Mouse (Mus musculus) ES-E14 (cell line): ENCODE measurements around the gene Ube2o. TPM values are rescaled to one million over a fixed set of nuclear protein-coding genes. Genes with fewer than 3 reads are reported as not detected.

Experiments
- DNase-seq: peaks from one replicate; pipeline ENCODE4 v3.0.0-alpha.2; 2013; ENCODE audit warnings: low read depth, low spot score
- H3K27ac ChIP-seq: 2 replicates; pipeline ENCODE4 v1.5.1; 2012; ENCODE audit warnings: low read depth, mild to moderate bottlenecking, low read length, moderate library complexity, mixed read lengths; ENCODE audit not compliant: poor library complexity, insufficient read depth, severe bottlenecking
- H3K36me3 ChIP-seq: 2 replicates; pipeline ENCODE4 v1.6.1; 2012; ENCODE audit warnings: mild to moderate bottlenecking, low read length, moderate library complexity, mixed read lengths; ENCODE audit not compliant: control insufficient read depth, poor library complexity, insufficient read depth, severe bottlenecking
- H3K4me1 ChIP-seq, 2 experiments: fragments of 150-350 bp in 1 of 2; sonication (generic) in 1 of 2; 2 replicates each; pipeline ENCODE4 v1.6.1; 2012; ENCODE audit warnings: low read length in 2 of 2, mild to moderate bottlenecking in 1 of 2, mixed read lengths in 1 of 2; ENCODE audit not compliant: control insufficient read depth in 2 of 2, insufficient read depth in 2 of 2, poor library complexity in 1 of 2
- H3K4me3 ChIP-seq, 2 experiments: fragments of 150-350 bp in 1 of 2; sonication (generic) in 1 of 2; 2 replicates each; pipeline ENCODE4 v1.5.1; 2012; ENCODE audit warnings: low read length in 2 of 2, low read depth in 1 of 2, mild to moderate bottlenecking in 1 of 2, mixed read lengths in 1 of 2; ENCODE audit not compliant: insufficient read depth in 1 of 2, poor library complexity in 1 of 2, severe bottlenecking in 1 of 2
- H3K9ac ChIP-seq: 2 replicates; pipeline ENCODE4 v1.6.1; 2012; ENCODE audit warnings: low read depth, mild to moderate bottlenecking, low read length, mixed read lengths; ENCODE audit not compliant: poor library complexity, insufficient read depth, severe bottlenecking
- H3K9me3 ChIP-seq: fragments of 150-350 bp; sonication (generic); 2 replicates; pipeline ENCODE4 v1.6.1; 2012; ENCODE audit warnings: low read depth, mild to moderate bottlenecking, low read length; ENCODE audit not compliant: control insufficient read depth, insufficient read depth
- CHD2 ChIP-seq: IDR thresholded peaks from 2 replicates; pipeline ENCODE4 v1.6.1; 2014; ENCODE audit warnings: mild to moderate bottlenecking, low read depth, low read length, inconsistent platforms
- HCFC1 ChIP-seq: IDR thresholded peaks from 2 replicates; pipeline ENCODE4 v1.6.1; 2012; ENCODE audit warnings: low read length, inconsistent platforms, borderline replicate concordance; ENCODE audit not compliant: insufficient read depth
- MAFK ChIP-seq: IDR thresholded peaks from 2 replicates; pipeline ENCODE4 v1.6.1; 2014; ENCODE audit warnings: mild to moderate bottlenecking, low read depth, low read length, inconsistent platforms; ENCODE audit not compliant: insufficient read depth
- ZC3H11A ChIP-seq: IDR thresholded peaks from 2 replicates; pipeline ENCODE4 v1.6.1; 2012; ENCODE audit warnings: low read depth, mild to moderate bottlenecking, inconsistent platforms, low read length, borderline replicate concordance
- ZNF384 ChIP-seq: IDR thresholded peaks from 2 replicates; pipeline ENCODE4 v1.6.1; 2012; ENCODE audit warnings: low read depth, low read length, inconsistent platforms
- in situ Hi-C, 2 experiments: fragments of 600-800 bp; cut with MboI; formaldehyde crosslinking; loops; one replicate each; pipeline ENCODE4 v1.15.1; 2025; ENCODE audit warnings: low sequenced_read_pairs in 2 of 2, inconsistent platforms in 1 of 2; ENCODE audit not compliant: unreplicated experiment in 2 of 2
- total RNA-seq: library from RNA; depleted of rRNA; stranded (reverse); fragments of 300-350 nt; gene quantifications from 2 replicates; pipeline ENCODE4 v1.2.3, GENCODE M21; 2012

Gene Ube2o
- total RNA-seq, 1 experiment: 45.2 TPM

GRCm38 (mm10) chr11:116574982-116575381 lies 6.3 kb downstream of the Ube2o start:
- in situ Hi-C loops: no loop called here
- no peak for DNase-seq
- peaks cover 5 to 26% of the 10 kb centered on the region in 2 experiments for H3K4me1 ChIP-seq
- no peaks in the 10 kb centered on the region for H3K9me3 ChIP-seq
- TF ChIP-seq ZC3H11A (no peak), HCFC1 (no peak), MAFK (no peak), ZNF384 (no peak), CHD2 (no peak)
- H3K36me3 ChIP-seq: peaks cover 8% of the 10 kb centered on the region; the same call in 1 of the 2 replicates
- H3K27ac ChIP-seq: no peak overlapping the region
- no peak overlapping the region for H3K9ac ChIP-seq
- H3K4me3 ChIP-seq: no peak overlapping the region

- Histone ChIP-seq H3K9me3 (no peaks in the 10 kb centered on the region), H3K27ac (no peak overlapping the region), H3K4me3 (no peak overlapping the region), H3K9ac (no peak overlapping the region), H3K36me3 (peaks cover 8% of the 10 kb centered on the region; the same call in 1 of the 2 replicates), H3K4me1 (peaks cover 4 to 26% of the 10 kb centered on the region in 2 experiments)
- DNase-seq: no peak
- TF ChIP-seq ZNF384 (no peak), MAFK (peak; percentile 85)
- in situ Hi-C loops: no loop called here
Observed at GRCm38 (mm10) chr11:116574486-116574885, 6.8 kb downstream of the Ube2o start.

- no peak for DNase-seq
- H3K9ac ChIP-seq: no peak overlapping the region
- H3K4me3 ChIP-seq: no peak overlapping the region
- peaks cover 8% of the 10 kb centered on the region; the same call in 1 of the 2 replicates for H3K36me3 ChIP-seq
- H3K27ac ChIP-seq: peak overlapping the region; percentile 27; the same call in 1 of the 2 replicates
- H3K9me3 ChIP-seq: no peaks in the 10 kb centered on the region
- in situ Hi-C loops: no loop called here
- H3K4me1 ChIP-seq: peaks cover 4 to 26% of the 10 kb centered on the region in 2 experiments
- TF ChIP-seq MAFK (peak; percentile 70; the same call in 1 of the 2 replicates), ZNF384 (0 out of 2 replicates have a peak, but pooled peaks have one; percentile 15), HCFC1 (no peak)
Observed at GRCm38 (mm10) chr11:116572756-116573543, 8.3 kb downstream of the Ube2o start.

- Histone ChIP-seq H3K36me3 (peaks cover 9% of the 10 kb centered on the region; the same call in 1 of the 2 replicates), H3K4me3 (no peak overlapping the region), H3K4me1 (peaks cover 4 to 26% of the 10 kb centered on the region in 2 experiments), H3K9ac (no peak overlapping the region), H3K27ac (no peak overlapping the region), H3K9me3 (no peaks in the 10 kb centered on the region)
- DNase-seq: no peak
- in situ Hi-C loops: no loop called here
- no peak for TF ChIP-seq HCFC1
- TF ChIP-seq ZC3H11A: no peak
Observed at GRCm38 (mm10) chr11:116571767-116572679, 9.2 kb downstream of the Ube2o start.
